Mouse (Mus musculus) forebrain, embryonic 15.5 days (tissue): Measurements from ENCODE around the gene Macrod1. TPM values are rescaled to one million over a fixed set of nuclear protein-coding genes. Genes with fewer than 3 reads are reported as not detected.

ENCODE experiments used
- ATAC-seq: fragments of 200-750 bp; cut with Nextera tagmentation; replicated peaks from 2 replicates; pipeline ENCODE4 v1.8.0; 2017; ENCODE audit warnings: mild to moderate bottlenecking, moderate TSS enrichment, moderate library complexity
- H3K27ac ChIP-seq: fragments of 300-500 bp; sonication (generic); replicated peaks from 2 replicates; pipeline ENCODE4 v1.5.1; 2015; ENCODE audit warnings: mild to moderate bottlenecking, inconsistent platforms
- H3K27me3 ChIP-seq: fragments of 300-500 bp; sonication (generic); 2 replicates; pipeline ENCODE4 v1.6.1; 2015; ENCODE audit warnings: inconsistent platforms
- H3K36me3 ChIP-seq: fragments of 300-500 bp; sonication (generic); 2 replicates; pipeline ENCODE4 v1.6.1; 2015; ENCODE audit warnings: mild to moderate bottlenecking, inconsistent platforms
- H3K4me1 ChIP-seq: fragments of 300-500 bp; sonication (generic); 2 replicates; pipeline ENCODE4 v1.6.1; 2015; ENCODE audit warnings: inconsistent platforms
- H3K4me2 ChIP-seq: fragments of 300-500 bp; sonication (generic); replicated peaks from 2 replicates; pipeline ENCODE4 v1.6.1; 2015; ENCODE audit warnings: mild to moderate bottlenecking, inconsistent platforms
- H3K4me3 ChIP-seq: fragments of 300-500 bp; sonication (generic); 2 replicates; pipeline ENCODE4 v1.5.1; 2015; ENCODE audit warnings: mild to moderate bottlenecking, inconsistent platforms
- H3K9ac ChIP-seq: fragments of 300-500 bp; sonication (generic); replicated peaks from 2 replicates; pipeline ENCODE4 v1.6.1; 2015; ENCODE audit warnings: mild to moderate bottlenecking, inconsistent platforms
- H3K9me3 ChIP-seq: fragments of 300-500 bp; sonication (generic); 2 replicates; pipeline ENCODE4 v1.6.1; 2016; ENCODE audit warnings: inconsistent platforms
- WGBS: fragments of 180-500 bp; shearing (Covaris S2); methylation state at CpG from one replicate; pipeline ENCODE4 v1.1.7; 2015; ENCODE audit warnings: mixed read lengths; 5-methylcytosine and 5-hydroxymethylcytosine counted together
- polyA plus RNA-seq: library from polyadenylated mRNA; unstranded; fragments of >200 nt; fragmentation: Nextera tagmentation; extraction: Ambion mirVana; gene quantifications from 2 replicates; pipeline ENCODE4 v1.2.1, GENCODE M21; 2015

The Macrod1 gene
- polyA plus RNA-seq, 1 experiment from 2014 or later = 6.0 TPM

DNA sequence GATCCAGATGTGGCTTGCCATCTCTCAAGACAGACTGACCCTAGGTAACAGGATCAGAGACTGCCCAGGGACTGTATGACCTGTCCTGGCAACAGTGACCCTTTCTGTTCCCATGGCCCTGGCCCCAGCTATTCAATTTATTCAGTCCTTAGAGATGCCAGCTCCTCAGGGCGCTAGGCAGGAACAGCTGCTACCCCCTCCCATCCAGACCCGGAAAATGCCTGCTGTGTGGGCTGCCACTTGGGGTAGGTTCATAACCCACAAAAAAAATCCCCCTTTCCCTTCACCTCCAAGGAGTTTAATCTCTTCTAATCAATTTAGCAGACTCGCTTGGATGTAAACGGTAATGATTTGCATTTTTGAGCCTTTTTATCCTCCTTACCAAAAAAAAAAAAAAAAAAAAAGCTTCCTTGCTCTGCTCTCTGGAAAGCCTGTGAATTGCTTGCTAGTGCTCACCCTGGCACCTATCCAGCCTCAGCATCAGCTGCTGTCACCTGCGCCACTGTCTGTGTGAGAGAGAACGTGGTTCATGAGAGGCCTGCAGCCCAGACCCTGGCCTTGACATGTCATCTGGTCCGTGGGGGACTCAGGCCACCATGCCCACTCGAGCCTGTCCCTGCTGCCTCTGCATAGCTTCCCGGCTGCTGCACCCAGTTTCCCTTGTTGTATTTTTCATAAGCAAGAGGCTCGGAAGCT is 33.9 kb downstream of the Macrod1 start:
- H3K4me2 ChIP-seq = peak overlapping the region; percentile 14; the same call in 1 of the 2 replicates
- H3K36me3 ChIP-seq = no peaks in the 10 kb centered on the region
- no peak overlapping the region for H3K4me3 ChIP-seq
- peaks cover 66% of the 10 kb centered on the region for H3K4me1 ChIP-seq
- no peaks in the 10 kb centered on the region for H3K9me3 ChIP-seq
- peak overlapping the region; percentile 92 for H3K27ac ChIP-seq
- WGBS = 3% methylated on average over 10 of the region's 10 CpGs
- ATAC-seq = peak; percentile 20
- peak overlapping the region; percentile 27 for H3K9ac ChIP-seq
- H3K27me3 ChIP-seq = no peaks in the 10 kb centered on the region

DNA sequence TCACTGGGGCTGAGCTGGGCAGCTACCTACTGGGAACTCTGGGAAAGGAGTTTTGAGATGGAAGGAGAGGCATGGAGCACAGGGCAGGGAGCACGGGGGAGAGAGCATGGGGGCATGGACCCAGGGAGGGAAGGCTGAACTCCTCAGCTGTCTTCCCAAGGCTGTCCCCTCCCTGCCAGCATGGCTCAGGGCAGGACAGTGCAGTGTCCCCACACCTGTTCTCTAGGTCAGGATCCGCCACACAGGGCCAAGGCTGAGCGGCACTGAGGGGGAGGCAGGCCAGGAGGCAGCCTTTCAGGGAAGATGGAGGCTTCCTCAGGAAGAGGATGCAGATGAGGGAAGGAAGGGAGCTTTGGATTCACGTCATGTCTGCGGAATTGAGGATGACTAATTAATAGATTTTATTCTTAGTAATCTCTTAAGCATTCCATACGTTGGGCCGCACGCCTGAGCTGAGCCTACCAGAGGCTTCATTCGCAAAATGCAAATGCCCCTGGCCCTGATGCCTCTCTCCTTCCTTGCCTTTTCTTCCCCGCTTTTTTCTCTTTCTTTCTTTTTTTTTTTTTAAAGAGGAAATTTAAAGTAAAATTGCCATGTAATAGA is 34.9 kb downstream of the Macrod1 start:
- Histone ChIP-seq H3K36me3 (no peaks in the 10 kb centered on the region), H3K4me2 (no peak overlapping the region), H3K4me1 (peaks cover 62% of the 10 kb centered on the region), H3K9ac (no peak overlapping the region), H3K9me3 (no peaks in the 10 kb centered on the region), H3K27ac (peak overlapping the region; percentile 92), H3K27me3 (no peaks in the 10 kb centered on the region), H3K4me3 (no peak overlapping the region)
- 19% methylated on average over 10 of the region's 10 CpGs for WGBS
- ATAC-seq = peak; percentile 32

GRCm38 (mm10) chr19:7092756-7093155 is 36.1 kb downstream of the Macrod1 start:
- Histone ChIP-seq H3K27ac (peak overlapping the region; percentile 92; the same call in 1 of the 2 replicates), H3K36me3 (no peaks in the 10 kb centered on the region), H3K9me3 (no peaks in the 10 kb centered on the region), H3K9ac (no peak overlapping the region), H3K27me3 (no peaks in the 10 kb centered on the region), H3K4me3 (no peak overlapping the region), H3K4me1 (peaks cover 57% of the 10 kb centered on the region), H3K4me2 (no peak overlapping the region)
- no peak for ATAC-seq
- WGBS = 69% methylated on average over 5 of the region's 5 CpGs

- H3K9me3 ChIP-seq = no peaks in the 10 kb centered on the region
- WGBS = 81% methylated on average over 3 of the region's 3 CpGs
- no peak overlapping the region for H3K4me2 ChIP-seq
- no peak overlapping the region for H3K4me3 ChIP-seq
- peaks cover 33% of the 10 kb centered on the region for H3K4me1 ChIP-seq
- H3K27me3 ChIP-seq = no peaks in the 10 kb centered on the region
- H3K36me3 ChIP-seq = no peaks in the 10 kb centered on the region
- no peak overlapping the region for H3K27ac ChIP-seq
- no peak overlapping the region for H3K9ac ChIP-seq
- no peak for ATAC-seq
Measured at GRCm38 (mm10) chr19:7099620-7100155, 43.1 kb downstream of the Macrod1 start.

GRCm38 (mm10) chr19:7102039-7102438 is 45.4 kb downstream of the Macrod1 start:
- ATAC-seq = no peak
- no peak overlapping the region for H3K9ac ChIP-seq
- H3K27me3 ChIP-seq = no peaks in the 10 kb centered on the region
- no peak overlapping the region for H3K4me2 ChIP-seq
- WGBS = 43% methylated on average over 10 of the region's 10 CpGs
- H3K27ac ChIP-seq = peak overlapping the region; percentile 50; the same call in 1 of the 2 replicates
- H3K4me1 ChIP-seq = peaks cover 36% of the 10 kb centered on the region
- H3K9me3 ChIP-seq = no peaks in the 10 kb centered on the region
- no peak overlapping the region for H3K4me3 ChIP-seq
- no peaks in the 10 kb centered on the region for H3K36me3 ChIP-seq

DNA sequence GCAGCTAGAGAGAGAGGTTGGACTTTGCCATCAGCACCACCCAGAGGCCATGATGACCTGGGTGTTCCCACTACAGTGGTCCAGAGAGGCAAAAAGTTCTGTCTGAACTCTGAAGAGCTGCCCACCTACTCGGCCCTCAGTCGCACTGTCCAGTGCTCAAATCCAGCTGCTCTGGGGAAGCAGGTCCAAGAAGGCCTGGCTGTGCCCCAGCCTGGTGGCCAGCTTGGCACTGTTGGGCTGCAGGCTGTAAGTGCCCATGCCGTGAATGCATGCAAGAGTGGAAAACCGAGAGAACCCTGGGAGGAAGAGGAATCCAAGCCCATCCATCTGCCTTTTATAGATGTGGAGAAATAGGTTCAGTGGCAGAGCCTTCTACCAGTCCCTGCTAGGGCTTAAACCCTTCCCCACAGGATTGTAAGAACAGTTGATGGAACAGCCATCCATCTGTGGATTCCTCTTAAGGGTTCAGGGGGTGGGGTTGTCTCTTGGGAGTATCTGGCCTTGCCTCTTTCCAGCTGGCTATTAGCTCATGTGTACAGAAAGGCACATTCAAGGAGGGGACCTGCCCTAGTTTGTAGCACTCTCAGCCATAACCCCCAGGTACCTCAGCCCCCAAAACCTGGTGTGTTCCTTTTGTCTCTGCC is 46.9 kb downstream of the Macrod1 start:
- Histone ChIP-seq H3K9ac (no peak overlapping the region), H3K36me3 (no peaks in the 10 kb centered on the region), H3K4me2 (0 out of 2 replicates have a peak overlapping the region, but pooled peaks have one; percentile 13), H3K27ac (peak overlapping the region; percentile 35; the same call in 1 of the 2 replicates), H3K4me1 (peaks cover 42% of the 10 kb centered on the region), H3K9me3 (no peaks in the 10 kb centered on the region), H3K27me3 (no peaks in the 10 kb centered on the region), H3K4me3 (no peak overlapping the region)
- WGBS = 68% methylated on average over 4 of the region's 4 CpGs
- no peak for ATAC-seq

- H3K4me1 ChIP-seq = peaks cover 47% of the 10 kb centered on the region
- H3K36me3 ChIP-seq = no peaks in the 10 kb centered on the region
- H3K4me2 ChIP-seq = 0 out of 2 replicates have a peak overlapping the region, but pooled peaks have one; percentile 13
- WGBS = 18% methylated on average over 19 of the region's 19 CpGs
- H3K27me3 ChIP-seq = no peaks in the 10 kb centered on the region
- H3K9me3 ChIP-seq = no peaks in the 10 kb centered on the region
- H3K4me3 ChIP-seq = no peak overlapping the region
- no peak overlapping the region for H3K9ac ChIP-seq
- H3K27ac ChIP-seq = no peak overlapping the region
- ATAC-seq = no peak
Measured at GRCm38 (mm10) chr19:7103993-7104401, 47.4 kb downstream of the Macrod1 start.

DNA sequence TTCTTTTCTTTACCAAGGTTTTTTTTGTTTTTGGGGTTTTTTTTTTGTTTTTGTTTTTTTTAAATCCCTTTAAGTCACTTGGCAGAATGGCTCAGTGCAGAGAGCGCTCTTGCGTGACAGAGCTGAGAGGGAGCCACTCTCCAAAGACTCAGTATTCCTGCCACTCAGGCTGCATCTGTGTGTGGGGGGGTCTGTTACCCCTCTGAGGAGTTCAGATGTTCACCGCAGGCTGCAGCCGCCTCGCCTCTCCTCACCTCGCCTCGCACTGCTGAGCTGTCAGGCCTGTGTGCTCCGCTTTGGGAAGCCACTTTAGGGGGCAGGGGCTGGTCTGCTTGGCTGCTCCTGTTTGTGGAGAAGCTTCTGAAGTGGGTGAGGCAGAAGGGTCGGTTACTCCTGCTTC is 48.9 kb downstream of the Macrod1 start, which contains the start of gene Flrt1:
Flrt1 (minus strand) TSS at position 186 of the 400 bp plus-strand sequence.
- Histone ChIP-seq H3K9ac (no peak within 1 kb of the TSS), H3K27me3 (no peaks in the 10 kb centered on the region), H3K4me2 (no peak within 1 kb of the TSS), H3K27ac (no peak within 1 kb of the TSS), H3K4me1 (peaks cover 63% of the 10 kb centered on the region), H3K36me3 (no peaks in the 10 kb centered on the region), H3K9me3 (no peaks in the 10 kb centered on the region), H3K4me3 (no peak within 1 kb of the TSS)
- ATAC-seq = no peak
- WGBS = 25% methylated on average over 9 of the region's 9 CpGs

- peaks cover 67% of the 10 kb centered on the region for H3K4me1 ChIP-seq
- no peaks in the 10 kb centered on the region for H3K9me3 ChIP-seq
- no peak overlapping the region for H3K4me3 ChIP-seq
- no peak overlapping the region for H3K4me2 ChIP-seq
- H3K9ac ChIP-seq = no peak overlapping the region
- H3K27ac ChIP-seq = no peak overlapping the region
- 84% methylated on average over 2 of the region's 2 CpGs for WGBS
- H3K27me3 ChIP-seq = no peaks in the 10 kb centered on the region
- no peak for ATAC-seq
- H3K36me3 ChIP-seq = no peaks in the 10 kb centered on the region
Measured at GRCm38 (mm10) chr19:7106566-7106965, 50.0 kb downstream of the Macrod1 start.

DNA sequence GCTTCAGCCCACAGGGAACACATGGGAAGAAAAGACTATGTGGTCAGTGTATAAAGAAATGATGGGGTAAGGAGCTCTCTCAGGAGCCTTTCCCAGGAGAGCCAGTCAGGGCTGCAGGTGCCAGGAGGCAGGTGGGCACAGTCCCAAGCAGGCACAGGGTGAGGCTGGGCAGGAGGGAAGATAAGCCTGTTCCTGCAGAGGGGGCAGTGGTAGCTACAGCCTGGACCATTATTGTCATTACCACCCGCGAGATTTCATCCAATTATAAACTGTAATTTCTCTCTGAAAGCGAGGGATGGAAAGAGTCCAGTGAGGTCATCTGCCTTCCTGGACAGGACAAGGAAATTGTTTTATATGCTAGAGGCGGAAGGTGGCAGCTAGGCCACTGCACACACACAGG is 50.6 kb downstream of the Macrod1 start:
- no peak for ATAC-seq
- Histone ChIP-seq H3K4me3 (no peak overlapping the region), H3K27me3 (no peaks in the 10 kb centered on the region), H3K4me2 (no peak overlapping the region), H3K9me3 (no peaks in the 10 kb centered on the region), H3K27ac (no peak overlapping the region), H3K9ac (no peak overlapping the region), H3K4me1 (peaks cover 61% of the 10 kb centered on the region), H3K36me3 (no peaks in the 10 kb centered on the region)
- WGBS = 83% methylated on average over 4 of the region's 4 CpGs

GRCm38 (mm10) chr19:7108114-7108905 is 51.7 kb downstream of the Macrod1 start:
- Histone ChIP-seq H3K9ac (no peak overlapping the region), H3K4me3 (no peak overlapping the region), H3K27me3 (no peaks in the 10 kb centered on the region), H3K4me2 (no peak overlapping the region), H3K4me1 (peaks cover 60% of the 10 kb centered on the region), H3K27ac (0 out of 2 replicates have a peak overlapping the region, but pooled peaks have one; percentile 38), H3K9me3 (no peaks in the 10 kb centered on the region), H3K36me3 (no peaks in the 10 kb centered on the region)
- WGBS = 39% methylated on average over 6 of the region's 6 CpGs
- ATAC-seq = no peak
